Mouse (Mus musculus) cerebellum, adult 11-12 months (tissue): ENCODE results near the gene Ggct.
"Not testable (repeated sequence)": the region's sequence is repeated elsewhere in the genome, so short reads cannot be mapped to it uniquely, and the experiment has no call there.

Experiments used
- DNase-seq: peaks from one replicate; pipeline ENCODE4 v3.0.0; 2022

Ggct gene

GRCm38 (mm10) chr6:54992141-54992540 is 609 bp downstream of the Ggct start:
- no peak for DNase-seq

DNA sequence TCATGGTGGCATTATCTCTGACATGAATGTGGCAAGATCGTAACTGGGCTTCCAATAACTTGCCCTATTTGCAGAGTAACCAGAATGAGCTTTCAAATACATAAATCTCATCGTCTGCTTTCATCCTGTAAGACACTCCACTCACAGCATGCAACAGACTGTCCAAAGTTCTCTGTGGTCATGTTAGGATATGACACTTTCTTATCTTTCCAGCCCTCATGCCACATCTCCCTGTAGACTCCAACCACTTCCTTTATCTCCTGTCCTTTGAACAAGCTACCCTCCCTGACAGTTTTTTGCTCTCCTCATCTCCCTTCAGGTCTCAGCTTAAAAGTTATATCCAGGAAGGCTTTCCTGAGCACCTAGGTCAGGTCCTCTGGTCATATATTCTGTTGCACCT is 1.6 kb downstream of the Ggct start:
- no peak for DNase-seq

DNA sequence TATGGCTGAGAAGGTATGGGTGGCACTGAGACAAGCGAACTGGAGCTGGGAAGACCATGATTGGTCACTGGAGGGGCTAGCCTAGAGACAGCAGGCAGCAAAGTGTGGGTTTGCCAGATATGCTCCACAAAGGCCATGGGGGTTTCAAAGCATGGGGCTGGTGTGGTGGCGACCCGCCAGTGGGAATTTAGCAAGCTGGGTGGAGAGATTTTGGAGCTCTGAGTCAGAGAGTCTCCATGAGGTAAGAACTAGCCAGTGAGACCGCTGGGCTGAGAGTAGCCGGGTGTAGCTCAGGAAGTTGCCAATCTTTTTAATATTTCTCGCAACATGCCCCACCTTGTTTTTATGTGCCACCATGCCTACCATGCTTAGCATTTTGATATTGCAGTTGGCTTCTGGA is 4.6 kb downstream of the Ggct start:
- no peak for DNase-seq

DNA sequence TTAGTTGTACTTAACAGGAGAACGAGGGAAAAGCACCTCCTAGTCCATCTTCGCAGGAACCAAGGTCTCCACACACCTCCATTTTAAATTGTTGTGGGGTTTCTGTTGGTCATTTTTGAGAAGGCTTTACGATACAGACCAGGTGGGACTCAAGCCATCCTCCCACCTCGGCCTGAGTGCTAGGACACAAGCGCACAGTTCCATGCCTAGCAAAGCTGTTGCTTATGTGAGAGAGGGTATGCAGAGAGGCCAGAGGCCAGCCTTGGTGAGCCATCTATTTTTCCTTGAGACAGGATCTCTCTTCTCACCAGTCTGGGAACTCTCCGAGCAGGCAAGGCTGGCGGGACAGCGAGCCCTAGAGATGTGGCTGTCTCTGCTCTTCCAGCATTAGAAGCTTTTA is 8.7 kb downstream of the Ggct start:
- no peak for DNase-seq

DNA sequence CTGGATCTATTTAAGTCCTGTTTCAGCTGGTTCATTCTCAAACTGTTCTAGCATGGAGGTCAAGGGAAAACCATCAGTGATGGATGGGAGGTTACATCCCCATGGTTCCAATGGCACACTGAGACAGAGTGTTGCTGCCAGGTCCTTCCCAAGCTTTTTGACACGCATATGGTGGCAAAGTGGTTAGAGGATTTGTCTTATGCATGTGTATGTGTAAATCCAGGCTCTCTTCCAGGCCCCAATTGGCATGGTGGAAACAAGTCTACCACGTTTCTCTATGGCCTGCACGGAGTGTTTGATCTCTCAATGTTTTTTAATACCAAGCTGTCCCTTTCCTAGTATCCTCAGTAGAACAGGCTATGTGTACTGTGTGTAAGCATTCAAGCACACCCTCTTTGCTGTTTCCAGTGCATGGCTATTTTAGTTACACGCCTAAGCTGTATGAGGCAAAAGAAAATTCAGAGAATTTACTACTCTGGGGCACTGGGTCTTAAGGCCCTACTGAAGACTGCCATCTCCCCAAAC is 9.2 kb downstream of the Ggct start:
- no peak for DNase-seq

- no peak for DNase-seq
Measured at GRCm38 (mm10) chr6:54979426-54979825, 13.3 kb downstream of the Ggct start.

GRCm38 (mm10) chr6:54975616-54976015 is 17.1 kb downstream of the Ggct start:
- DNase-seq, result no peak

GRCm38 (mm10) chr6:54974501-54974900 is 18.2 kb downstream of the Ggct start:
- no peak for DNase-seq

- DNase-seq, result no peak
Measured at GRCm38 (mm10) chr6:54972929-54973211, 19.9 kb downstream of the Ggct start.

DNA sequence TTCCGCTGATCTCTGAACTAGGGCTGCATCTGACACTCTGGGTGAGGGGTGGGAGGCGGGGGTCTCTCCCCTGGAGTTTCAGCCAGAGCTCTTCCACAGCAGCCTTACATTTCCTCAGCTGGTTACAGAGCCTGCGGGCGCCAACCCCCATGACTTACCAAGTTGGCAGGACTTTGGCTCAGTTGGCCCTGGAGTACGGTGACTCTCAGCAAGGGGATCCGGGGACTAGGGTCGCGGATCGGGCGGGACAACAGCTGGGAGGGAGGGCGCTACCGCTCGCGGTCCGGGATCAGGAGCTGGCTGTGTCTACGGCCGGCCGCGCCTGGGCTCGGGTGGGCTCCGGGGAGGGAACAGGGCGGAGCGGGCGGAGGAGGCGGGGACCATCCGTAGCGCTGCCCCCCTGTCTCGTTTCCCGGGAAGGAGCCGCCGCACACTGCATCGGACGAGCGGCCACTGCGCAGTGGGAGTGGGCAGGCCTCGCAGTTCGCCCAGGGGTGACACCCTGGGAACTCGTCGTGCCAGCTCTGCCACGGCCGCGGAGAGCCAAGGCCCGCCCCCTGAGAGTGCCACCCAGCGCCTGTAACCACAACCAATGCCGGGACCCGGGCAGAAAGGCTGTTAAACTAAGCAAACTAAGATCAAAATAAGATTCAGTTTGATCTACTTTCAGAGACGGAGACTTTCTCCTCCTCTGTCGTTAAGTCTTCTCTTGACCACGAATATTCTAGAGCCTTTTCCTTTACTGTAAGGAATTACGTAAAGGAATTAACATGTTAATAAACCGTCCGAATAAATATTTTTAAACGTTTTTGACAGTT is 20.4 kb downstream of the Ggct start, which contains the start of gene Nod1:
Gene Nod1, minus strand, starts transcription at position 502 of the 818 bp plus-strand sequence.
- peak; percentile 47 for DNase-seq

GRCm38 (mm10) chr6:54971731-54972110 is 21.0 kb downstream of the Ggct start:
- DNase-seq, result no peak

DNA sequence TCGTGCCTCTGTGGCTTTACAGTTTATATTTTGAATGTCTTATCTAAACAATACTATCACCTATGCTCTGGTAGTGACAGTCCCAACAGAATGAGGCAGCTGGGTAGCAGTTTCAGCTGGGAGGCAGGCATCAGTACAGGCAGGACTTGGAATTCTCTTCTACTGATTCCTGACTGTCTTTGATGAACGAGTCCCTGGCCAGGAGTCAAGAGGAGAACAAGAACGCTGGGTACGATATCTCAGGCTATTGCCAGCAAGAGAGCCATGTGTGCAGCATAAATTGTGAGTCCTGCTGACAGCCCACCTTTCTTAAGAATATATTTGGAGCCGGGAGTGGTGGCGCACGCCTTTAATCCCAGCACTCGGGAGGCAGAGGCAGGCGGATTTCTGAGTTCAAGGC is 22.2 kb downstream of the Ggct start:
- DNase-seq, result no peak

DNA sequence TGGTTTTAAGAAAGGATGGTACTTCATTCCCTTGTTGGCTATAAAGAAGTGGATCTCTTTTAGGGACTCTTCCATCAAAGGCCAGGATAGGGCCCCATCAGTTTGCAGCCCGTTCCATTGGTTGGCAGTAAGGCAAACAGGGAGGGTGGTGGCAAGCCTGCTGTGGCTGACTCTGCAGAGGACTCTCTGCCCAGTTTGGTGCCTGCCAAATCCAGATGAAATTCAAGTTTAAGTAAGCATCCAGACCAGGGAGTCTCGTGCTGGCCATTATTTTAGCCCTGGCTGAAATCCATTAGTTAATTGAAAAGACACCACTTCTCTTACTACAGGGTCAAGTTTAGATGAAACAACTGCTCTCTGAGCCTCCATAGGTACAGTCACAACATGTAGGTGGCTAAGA is 22.9 kb downstream of the Ggct start:
- no peak for DNase-seq

GRCm38 (mm10) chr6:54967591-54967990 is 25.2 kb downstream of the Ggct start:
- DNase-seq, result no peak

DNA sequence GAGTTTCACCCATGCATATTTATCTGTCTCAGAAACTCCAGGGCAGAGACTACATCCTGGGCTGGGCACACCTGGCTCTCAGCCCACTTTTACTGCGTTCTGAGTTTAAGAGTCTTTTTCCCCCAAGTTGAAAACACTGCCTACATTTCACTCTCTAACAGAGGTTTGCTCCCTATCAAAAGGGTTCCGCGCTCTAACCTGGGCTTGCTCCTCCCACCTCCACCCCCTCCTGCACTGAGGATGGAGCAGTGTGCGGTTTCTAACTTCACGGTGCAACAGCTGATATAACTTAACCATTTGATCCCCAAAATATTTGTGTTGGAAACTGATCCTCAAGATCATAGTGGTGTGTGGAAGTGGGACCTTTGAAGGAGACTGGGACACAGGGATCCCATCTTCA is 27.5 kb downstream of the Ggct start:
- no peak for DNase-seq

DNA sequence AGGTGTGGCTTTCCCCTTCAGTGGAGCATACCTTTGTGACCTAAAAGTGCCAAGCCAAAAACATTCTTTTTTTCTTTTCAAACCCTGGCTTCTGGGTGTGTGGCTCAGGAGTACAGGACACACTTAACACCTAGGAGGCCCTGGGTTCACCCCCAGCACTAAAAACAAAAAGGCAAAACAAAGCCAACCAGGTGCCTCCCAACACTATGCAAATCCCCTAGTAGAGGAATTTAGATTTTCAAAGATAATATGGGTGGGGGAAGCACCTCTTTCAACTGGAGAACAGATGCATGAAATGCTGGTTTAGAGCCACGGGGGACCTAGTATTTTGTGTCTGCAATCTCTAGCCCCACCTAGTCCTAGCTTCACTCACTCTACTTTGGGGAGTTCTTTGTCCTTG is 28.0 kb downstream of the Ggct start:
- DNase-seq, result no peak

- no peak for DNase-seq
Measured at GRCm38 (mm10) chr6:54963599-54963998, 29.2 kb downstream of the Ggct start.

GRCm38 (mm10) chr6:54957655-54958054 is 35.1 kb downstream of the Ggct start:
- no peak for DNase-seq

DNA sequence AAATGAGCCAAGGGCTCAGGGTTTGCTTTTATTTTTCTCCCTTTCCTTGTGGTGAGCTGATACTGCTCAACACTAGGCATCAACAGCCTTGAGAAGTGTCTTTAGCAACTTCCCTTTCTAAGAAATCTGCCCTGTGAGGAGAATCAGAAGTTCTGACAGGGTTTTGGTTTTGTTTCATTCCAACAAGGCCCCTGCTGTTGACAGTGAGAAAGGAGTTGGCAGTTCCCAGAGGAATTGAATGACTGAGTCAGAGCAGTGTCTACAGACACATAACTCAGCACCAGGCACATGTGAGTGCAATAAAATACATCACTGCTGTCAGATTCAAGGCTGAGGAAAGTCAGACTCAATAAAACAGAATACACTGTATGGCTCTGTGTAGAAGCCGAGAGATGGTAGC is 36.3 kb downstream of the Ggct start:
- DNase-seq, result no peak

DNA sequence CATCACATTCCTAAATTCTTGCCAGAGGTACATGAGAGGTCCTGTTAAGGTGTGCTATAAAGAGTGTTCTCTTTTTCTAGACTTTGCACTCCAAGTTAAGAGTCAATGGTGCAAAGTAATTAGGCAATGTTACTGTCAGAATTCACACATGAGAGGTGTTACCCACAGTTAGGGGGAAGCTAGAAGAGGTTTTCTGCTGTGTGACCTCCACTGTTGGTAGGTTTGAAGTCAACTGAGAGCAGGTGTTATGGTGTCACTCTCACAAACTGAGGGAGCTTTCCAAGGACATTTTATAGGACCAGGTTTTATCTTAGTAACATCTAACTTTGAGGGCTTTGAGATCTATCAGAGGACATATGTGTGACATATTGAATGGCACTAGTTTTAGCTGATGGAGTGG is 36.8 kb downstream of the Ggct start:
- DNase-seq, result no peak

DNA sequence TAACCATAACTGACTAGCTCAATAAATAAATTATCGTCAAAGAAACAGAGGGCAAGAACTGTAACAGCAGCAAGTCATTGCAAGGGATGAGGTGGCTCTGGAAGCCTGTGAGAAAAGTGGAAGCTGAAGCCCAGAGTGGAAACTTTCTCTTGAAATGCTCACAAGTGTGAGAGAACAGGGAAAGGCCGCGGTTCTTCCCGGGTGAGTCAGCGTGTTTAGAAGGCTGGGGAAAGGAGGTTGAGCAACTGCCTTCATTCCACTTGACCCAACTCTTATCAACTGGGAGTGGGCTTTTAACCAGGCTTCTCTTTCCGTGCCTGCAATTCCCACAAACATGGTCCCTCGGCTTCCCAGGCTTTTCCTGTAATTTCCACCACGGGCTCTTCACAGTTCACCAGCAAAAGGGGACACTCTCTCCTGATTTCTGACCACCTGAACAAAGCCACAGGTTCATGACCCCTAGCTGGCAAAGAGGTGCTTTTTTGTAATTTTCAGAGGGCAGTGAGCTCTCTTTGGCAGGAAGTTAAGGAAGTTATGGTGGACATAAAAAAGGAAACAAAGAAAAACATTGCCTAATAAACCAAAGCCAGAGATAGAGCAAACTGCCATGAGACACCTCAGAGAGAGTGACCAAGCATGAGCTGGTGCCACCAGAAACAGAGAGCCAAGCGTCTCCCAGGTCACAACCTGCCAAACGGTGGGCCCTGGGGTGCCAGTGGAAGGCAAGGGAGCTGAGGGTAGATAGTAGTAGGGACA is 37.9 kb downstream of the Ggct start:
- DNase-seq, result no peak

DNA sequence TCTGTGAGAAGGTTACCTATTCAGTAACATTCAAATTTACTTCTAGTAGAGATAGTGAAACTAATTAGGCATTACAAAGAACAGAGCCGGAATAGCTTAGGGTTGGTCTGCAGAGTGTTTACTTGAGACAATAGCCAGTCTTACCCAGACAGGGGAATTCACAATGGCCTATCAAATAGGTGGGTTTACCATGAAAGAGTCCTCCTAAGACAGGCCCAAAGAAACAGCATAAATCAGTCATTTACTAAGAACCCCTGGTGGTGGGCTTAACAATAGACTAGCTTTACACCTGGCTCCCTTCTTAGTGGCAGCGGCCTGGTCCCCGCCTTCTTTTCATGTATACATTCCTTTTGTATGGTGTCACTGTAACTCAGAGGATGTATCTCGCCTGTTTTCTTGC is 39.4 kb downstream of the Ggct start:
- not testable (repeated sequence) for DNase-seq

- no peak for DNase-seq
Measured at GRCm38 (mm10) chr6:54952542-54952941, 40.2 kb downstream of the Ggct start.

DNA sequence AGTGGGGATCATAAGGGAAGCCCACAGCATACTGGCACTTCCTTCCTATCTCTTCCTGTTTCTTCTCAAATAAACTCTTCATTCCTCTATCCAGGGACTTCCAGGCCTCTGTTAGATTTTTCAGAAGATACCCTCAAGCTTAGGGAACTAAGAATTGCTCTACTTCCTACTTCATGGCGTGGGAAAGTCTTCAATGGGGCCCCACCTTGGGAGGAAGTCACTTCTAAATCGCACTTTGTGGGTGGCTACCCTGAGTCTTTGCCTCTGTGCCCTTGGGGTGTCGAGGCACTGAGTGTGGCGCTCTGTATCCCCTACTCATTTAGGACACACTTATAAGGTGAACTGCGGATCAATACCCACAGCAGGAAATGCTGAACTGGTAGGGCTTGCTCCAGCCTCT is 44.1 kb downstream of the Ggct start:
- DNase-seq, result no peak
